Mouse (Mus musculus) limb, embryonic 15.5 days (tissue): Measurements from ENCODE around the gene Tut7. TPM values are rescaled to one million over a fixed set of nuclear protein-coding genes. Genes with fewer than 3 reads are reported as not detected.
A peak's percentile ranks its signal among the peaks of the same experiment; 100 is the strongest.
"Not testable (repeated sequence)": the region's sequence is repeated elsewhere in the genome, so short reads cannot be mapped to it uniquely, and the experiment has no call there.

Experiments
- ATAC-seq: fragments of 200-750 bp; cut with Nextera tagmentation; 2 replicates; pipeline ENCODE4 v1.8.0; 2017; ENCODE audit warnings: low read depth, moderate TSS enrichment; ENCODE audit not compliant: insufficient number of reproducible peaks, low FRiP score, low TSS enrichment
- H3K27ac ChIP-seq: fragments of 300-500 bp; sonication (generic); 2 replicates; pipeline ENCODE4 v1.5.1; 2015; ENCODE audit warnings: moderate library complexity, mild to moderate bottlenecking, inconsistent platforms
- H3K27me3 ChIP-seq: fragments of 300-500 bp; sonication (generic); 2 replicates; pipeline ENCODE4 v1.6.1; 2015; ENCODE audit warnings: inconsistent platforms
- H3K36me3 ChIP-seq: fragments of 300-500 bp; sonication (generic); 2 replicates; pipeline ENCODE4 v1.6.1; 2015; ENCODE audit warnings: inconsistent platforms
- H3K4me1 ChIP-seq: fragments of 300-500 bp; sonication (generic); 2 replicates; pipeline ENCODE4 v1.6.1; 2015; ENCODE audit warnings: inconsistent platforms
- H3K4me2 ChIP-seq: fragments of 300-500 bp; sonication (generic); 2 replicates; pipeline ENCODE4 v1.6.1; 2015; ENCODE audit warnings: mild to moderate bottlenecking, inconsistent platforms
- H3K4me3 ChIP-seq: fragments of 300-500 bp; sonication (generic); 2 replicates; pipeline ENCODE4 v1.5.1; 2015; ENCODE audit warnings: mild to moderate bottlenecking, inconsistent platforms
- H3K9ac ChIP-seq: fragments of 300-500 bp; sonication (generic); 2 replicates; pipeline ENCODE4 v1.6.1; 2015; ENCODE audit warnings: inconsistent platforms
- H3K9me3 ChIP-seq: fragments of 300-500 bp; sonication (generic); 2 replicates; pipeline ENCODE4 v1.6.1; 2016; ENCODE audit warnings: inconsistent platforms
- WGBS: fragments of 180-500 bp; shearing (Covaris S2); methylation state at CpG from one replicate; pipeline ENCODE4 v1.1.7; 2015; 5-methylcytosine and 5-hydroxymethylcytosine counted together
- polyA plus RNA-seq: library from polyadenylated mRNA; unstranded; fragments of >200 nt; fragmentation: Nextera tagmentation; extraction: Ambion mirVana; gene quantifications from 2 replicates; pipeline ENCODE4 v1.2.1, GENCODE M21; 2015

Tut7 gene
- polyA plus RNA-seq, 1 experiment from 2014 or later = 57.1 TPM

DNA sequence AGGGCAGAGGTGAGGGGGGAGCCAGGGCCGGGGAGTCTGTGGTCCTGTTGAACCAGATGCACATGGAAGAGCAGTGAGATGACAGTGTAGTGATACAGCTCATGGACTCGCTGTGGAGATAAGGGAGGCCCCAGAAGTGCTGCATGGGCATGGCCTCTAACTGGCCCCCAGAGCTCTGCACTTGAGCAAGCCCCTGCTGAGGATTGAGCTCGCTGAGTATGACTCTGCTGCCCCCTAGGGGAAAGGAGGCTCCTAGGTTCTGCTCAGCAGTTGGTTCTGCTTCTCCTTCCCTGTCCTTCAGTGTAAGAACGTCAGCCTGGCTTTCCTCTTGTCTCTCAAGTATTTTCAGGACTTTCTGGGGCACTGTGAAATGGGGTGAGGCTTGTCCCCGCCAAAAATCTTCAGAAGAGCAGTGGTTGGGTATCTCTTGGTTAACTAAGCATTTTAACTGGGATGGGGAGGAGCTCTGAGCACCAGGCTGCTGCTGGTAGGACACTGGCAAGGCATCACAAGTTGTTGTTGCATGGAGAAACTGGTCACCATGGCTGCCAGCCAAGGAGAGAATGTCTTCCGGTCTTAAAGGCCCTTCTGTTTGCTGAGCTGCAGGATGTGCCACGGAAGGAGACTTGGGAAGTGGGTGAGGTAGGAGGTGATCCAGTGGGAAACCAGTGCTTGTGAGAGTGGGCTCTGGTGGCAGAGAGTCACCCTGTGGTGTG is 94.4 kb downstream of the Tut7 start:
- Histone ChIP-seq H3K27ac (no peak overlapping the region), H3K4me2 (no peak overlapping the region), H3K4me3 (no peak overlapping the region), H3K36me3 (no peaks in the 10 kb centered on the region), H3K4me1 (peaks cover 5% of the 10 kb centered on the region), H3K9me3 (no peaks in the 10 kb centered on the region), H3K27me3 (no peaks in the 10 kb centered on the region), H3K9ac (no peak overlapping the region)
- WGBS = 28% methylated on average over 7 of the region's 7 CpGs
- peak; percentile 53; the same call in 1 of the 2 replicates for ATAC-seq

DNA sequence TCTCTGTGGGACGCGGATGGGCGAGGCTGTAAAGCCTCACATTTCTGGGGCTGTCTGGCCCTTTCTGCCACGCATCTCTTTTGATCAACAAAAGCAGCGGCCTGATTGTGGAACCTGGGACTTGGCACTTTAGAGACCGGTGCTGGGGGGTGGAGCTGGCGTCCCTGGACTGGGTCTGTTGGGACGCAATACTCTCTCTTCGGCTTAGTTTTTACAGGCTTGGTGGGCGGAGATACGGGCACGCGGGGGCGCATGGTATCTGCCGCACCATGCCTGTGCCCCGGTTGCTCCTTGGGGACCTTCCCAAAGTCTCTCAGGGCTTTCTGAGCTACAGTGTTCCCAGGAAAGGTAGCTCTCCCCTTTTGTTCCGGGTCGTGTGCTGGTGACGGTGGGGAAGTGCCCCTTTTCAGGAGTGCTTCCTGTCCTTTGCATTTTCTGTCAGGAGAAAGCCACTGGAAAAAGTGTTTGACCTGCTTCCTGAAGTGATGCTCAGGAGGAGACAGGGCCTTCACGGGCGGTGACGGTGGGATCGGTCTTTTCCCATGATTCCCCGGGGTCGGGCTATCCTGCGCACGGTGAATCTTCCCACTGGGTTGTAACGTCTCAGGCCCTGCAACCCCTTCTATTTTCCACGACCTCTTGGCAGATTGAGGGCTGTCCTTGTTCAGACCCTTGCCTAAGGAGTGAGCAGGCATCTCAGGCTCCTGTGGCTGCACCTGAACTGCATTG is 96.6 kb downstream of the Tut7 start:
- no peak for ATAC-seq
- no peaks in the 10 kb centered on the region for H3K27me3 ChIP-seq
- no peak overlapping the region for H3K27ac ChIP-seq
- peak overlapping the region; percentile 39 for H3K4me2 ChIP-seq
- no peaks in the 10 kb centered on the region for H3K9me3 ChIP-seq
- no peaks in the 10 kb centered on the region for H3K36me3 ChIP-seq
- H3K9ac ChIP-seq = no peak overlapping the region
- WGBS = 24% methylated on average over 29 of the region's 29 CpGs
- H3K4me3 ChIP-seq = peak overlapping the region; percentile 3; the same call in 1 of the 2 replicates
- peaks cover 5% of the 10 kb centered on the region for H3K4me1 ChIP-seq

DNA sequence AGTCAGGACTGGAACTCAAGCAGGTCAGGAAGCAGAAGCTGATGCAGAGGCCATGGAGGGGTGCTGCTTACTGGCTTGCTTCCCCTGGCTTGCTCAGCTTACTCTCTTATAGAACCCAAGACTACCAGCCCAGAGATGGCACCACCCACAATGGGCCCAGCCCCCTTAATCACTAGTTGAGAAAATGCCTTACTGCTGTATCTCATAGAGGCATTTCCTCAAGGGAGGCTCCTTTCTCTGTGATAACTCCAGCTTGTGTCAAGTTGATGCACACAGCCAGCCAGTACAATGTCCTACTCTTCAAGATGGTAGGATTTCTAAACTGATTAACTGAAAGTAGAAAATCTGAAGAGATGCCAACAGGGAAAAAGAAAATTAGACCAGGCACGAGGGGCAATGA is 100.9 kb downstream of the Tut7 start:
- H3K36me3 ChIP-seq, H3K4me3 ChIP-seq, H3K27me3 ChIP-seq, H3K27ac ChIP-seq, H3K4me2 ChIP-seq, H3K9ac ChIP-seq, ATAC-seq, H3K9me3 ChIP-seq: not testable (repeated sequence)
- peaks cover 13% of the 10 kb centered on the region for H3K4me1 ChIP-seq
- WGBS = 78% methylated on average over 1 of the region's 1 CpGs

Other genes starting within 250 kb of the Tut7 start
- gene Agtpbp1, start 237.9 kb downstream of the Tut7 start, polyA plus RNA-seq = 9.3 and 12.2 TPM in 2 replicates
- 74.2 and 80.9 TPM in 2 replicates for gene Naa35, start 237.9 kb downstream of the Tut7 start, polyA plus RNA-seq
- gene Golm1, start 147.3 kb downstream of the Tut7 start, polyA plus RNA-seq = 38.8 and 39.4 TPM in 2 replicates
- gene 4921517D22Rik, start 129.0 kb downstream of the Tut7 start, polyA plus RNA-seq = not detected in 2 replicates
- not detected in 2 replicates for gene Spata31d1a, start 112.8 kb downstream of the Tut7 start, polyA plus RNA-seq
- 0.04 TPM in 1 of 2 replicates, not detected in the other for gene Spata31d1b, start 110.9 kb downstream of the Tut7 start, polyA plus RNA-seq
- gene Spata31d1d, start 91.4 kb downstream of the Tut7 start, polyA plus RNA-seq = not detected in 2 replicates
- not detected in 2 replicates for gene 1700014D04Rik, start 76.4 kb downstream of the Tut7 start, polyA plus RNA-seq
- gene Isca1, start 53.3 kb downstream of the Tut7 start, polyA plus RNA-seq = 111 and 132 TPM in 2 replicates
- not detected in 2 replicates for gene Gm49354, start 40.9 kb downstream of the Tut7 start, polyA plus RNA-seq